Mouse (Mus musculus): Measurements from ENCODE around the gene Prkg1. TPM values are rescaled to one million over a fixed set of nuclear protein-coding genes. Genes with fewer than 3 reads are reported as not detected.
A peak's percentile ranks its signal among the peaks of the same experiment; 100 is the strongest.

Prkg1 gene
- total RNA-seq, 2 experiments from 2014 or later = 24.6 to 25.7 TPM

DNA sequence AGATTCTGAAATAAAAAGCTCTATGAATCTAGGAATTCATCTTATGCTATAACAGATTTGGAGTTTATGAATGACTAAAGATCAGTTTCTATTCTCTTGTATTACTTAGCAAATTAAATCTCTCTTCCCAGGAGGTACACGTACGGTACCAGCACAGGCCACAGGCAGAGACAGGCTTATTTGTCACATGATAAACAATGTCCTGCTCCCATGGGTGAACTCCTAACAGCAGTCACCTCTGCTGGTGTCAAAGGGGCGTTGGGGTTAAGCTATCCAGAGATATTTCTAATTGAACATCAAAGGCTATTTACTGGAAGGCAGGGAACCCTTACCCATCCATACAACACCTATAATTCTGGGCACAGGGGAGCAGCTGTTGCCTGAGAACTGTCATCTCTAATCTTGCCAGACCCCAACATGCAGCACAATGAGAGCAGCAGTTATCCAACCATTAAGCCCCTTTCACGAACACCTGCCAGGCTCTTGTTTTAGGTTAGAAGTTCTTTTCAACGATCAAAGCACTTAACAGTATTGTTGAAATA lies 1122.1 kb downstream of the Prkg1 start:
- no peak for DNase-seq (ENCODE audit: low spot score in 2 of 2)
- H3K27ac ChIP-seq = no peak overlapping the region
- H3K4me3 ChIP-seq = no peak overlapping the region
- TF ChIP-seq CTCF (conservative IDR thresholded peaks at IDR 0.05) = no peak

DNA sequence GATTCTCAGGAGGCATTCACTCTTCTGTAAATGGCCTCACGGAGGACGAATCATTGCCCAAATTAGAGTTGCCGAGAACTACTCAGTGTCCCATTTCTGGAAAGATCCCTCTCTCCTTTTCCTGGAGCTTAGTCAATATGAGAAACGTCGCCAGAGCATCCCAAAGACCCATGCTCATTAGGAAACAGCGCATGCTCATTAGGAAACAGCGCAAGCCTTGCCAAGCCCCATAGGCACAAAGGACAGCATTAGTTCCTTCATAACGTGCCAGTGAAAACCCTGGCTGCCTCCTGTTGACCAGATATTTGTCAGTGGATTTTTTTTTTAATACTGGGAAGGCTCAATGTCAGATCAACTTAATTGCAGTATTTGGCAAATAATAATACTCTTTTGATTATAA lies 1127.4 kb downstream of the Prkg1 start:
- no peak overlapping the region for H3K27ac ChIP-seq
- no peak overlapping the region for H3K4me3 ChIP-seq
- no peak for DNase-seq (ENCODE audit: low spot score in 2 of 2)
- TF ChIP-seq CTCF (conservative IDR thresholded peaks at IDR 0.05) = no peak

DNA sequence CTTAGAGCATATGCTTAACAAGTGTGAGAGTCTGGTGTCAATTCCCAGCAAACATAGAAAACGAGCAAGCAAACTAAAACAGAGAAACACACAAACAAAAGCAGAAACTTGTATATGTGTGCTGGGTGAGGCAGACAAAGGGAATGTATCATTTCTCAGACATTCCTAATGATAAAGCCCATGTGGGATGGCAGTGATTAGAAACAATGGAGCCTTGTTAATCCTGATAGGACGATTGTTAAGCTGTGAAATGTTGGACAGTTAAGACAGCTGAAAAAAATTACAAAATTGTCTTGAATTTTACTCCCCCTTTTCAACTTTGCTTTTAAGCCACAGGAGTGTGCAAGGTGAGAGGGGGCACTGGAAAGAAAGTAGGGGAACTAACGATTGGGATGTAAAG lies 1133.8 kb downstream of the Prkg1 start:
- TF ChIP-seq CTCF (conservative IDR thresholded peaks at IDR 0.05) = no peak
- no peak overlapping the region for H3K4me3 ChIP-seq
- no peak for DNase-seq (ENCODE audit: low spot score in 2 of 2)
- no peak overlapping the region for H3K27ac ChIP-seq

DNA sequence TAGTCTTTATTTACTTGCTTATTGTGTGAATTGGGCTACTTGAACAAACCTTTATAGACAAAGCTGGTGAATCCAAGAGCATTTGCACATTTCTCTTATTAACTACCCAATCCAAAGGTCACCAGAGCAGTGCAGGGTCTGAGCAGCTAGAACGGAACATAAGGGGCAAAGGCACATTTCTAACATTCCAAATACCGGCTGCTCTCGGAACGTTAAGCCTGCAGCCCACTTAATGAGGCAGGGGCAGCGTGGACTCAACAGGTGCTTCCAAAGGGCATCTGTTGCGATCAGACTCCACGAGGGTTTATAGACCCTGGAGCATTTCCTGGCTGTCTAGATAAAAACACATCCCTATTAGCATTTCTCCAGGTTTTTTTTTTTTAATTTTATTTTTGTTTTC lies 1138.8 kb downstream of the Prkg1 start:
- TF ChIP-seq CTCF (conservative IDR thresholded peaks at IDR 0.05) = no peak
- H3K27ac ChIP-seq = no peak overlapping the region
- DNase-seq (ENCODE audit: low spot score in 2 of 2) = no peak

GRCm38 (mm10) chr19:30625391-30625790 lies 1139.4 kb downstream of the Prkg1 start:
- DNase-seq (ENCODE audit: low spot score in 2 of 2) = no peak
- Histone ChIP-seq H3K4me3 (no peak overlapping the region), H3K27ac (no peak overlapping the region)
- TF ChIP-seq CTCF (conservative IDR thresholded peaks at IDR 0.05) = no peak

More for the DNA sequence above, 1138.8 kb downstream of the Prkg1 start:
- no peak overlapping the region for H3K4me3 ChIP-seq

DNA sequence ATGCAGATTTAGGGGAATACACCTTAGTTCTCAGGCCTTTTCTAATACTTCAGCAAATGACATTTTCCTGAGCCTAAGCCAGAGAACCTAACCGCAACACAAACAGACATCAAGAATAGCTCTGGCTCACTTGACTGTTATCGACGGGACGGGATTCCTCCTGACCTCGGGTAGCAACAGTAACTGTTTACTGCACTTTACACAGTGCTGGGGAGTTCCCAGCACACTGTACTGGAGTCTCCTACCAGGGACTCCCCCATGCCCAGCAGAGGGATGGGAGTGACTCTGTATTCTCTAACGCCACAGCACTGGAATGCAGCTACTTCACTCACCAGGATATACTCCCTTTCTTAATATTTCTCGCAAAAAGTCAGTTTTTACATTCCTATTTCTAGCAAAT lies 1141.2 kb downstream of the Prkg1 start:
- TF ChIP-seq CTCF (conservative IDR thresholded peaks at IDR 0.05) = no peak
- Histone ChIP-seq H3K27ac (no peak overlapping the region), H3K4me3 (no peak overlapping the region)
- no peak for DNase-seq (ENCODE audit: low spot score in 2 of 2)

DNA sequence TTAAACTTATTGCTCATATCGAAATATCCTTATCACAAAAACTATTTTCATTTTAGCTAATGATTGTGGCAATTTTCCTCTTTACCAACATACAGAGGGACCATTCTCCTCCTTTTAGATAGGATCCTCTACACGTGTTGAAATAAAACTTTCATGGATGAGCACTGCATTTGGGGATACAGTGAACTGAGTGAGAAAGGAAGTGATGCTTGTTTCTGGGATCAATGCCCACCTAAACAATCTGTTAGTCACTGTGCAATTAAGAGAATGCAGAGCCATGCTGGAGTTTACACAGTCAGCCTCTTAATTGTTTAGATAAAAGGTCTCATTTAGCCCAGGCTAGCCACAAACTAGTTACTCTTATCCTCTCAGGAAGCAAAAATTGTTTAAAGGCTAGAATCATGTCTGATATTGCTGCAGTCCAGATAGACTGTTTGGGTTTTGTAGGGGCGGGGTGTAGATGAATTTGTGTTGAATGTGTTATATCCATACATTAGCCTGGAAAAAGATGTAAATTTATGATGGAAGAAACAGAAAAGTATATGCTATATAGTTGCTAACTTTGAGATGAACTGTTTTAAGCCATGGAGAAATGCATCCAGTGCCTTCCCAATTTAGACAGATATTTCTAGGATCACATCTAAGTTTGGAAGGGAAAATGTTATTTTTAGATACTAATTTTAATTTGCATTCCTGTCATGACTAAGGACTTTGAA lies 1151.5 kb downstream of the Prkg1 start:
- no peak overlapping the region for H3K27ac ChIP-seq
- no peak overlapping the region for H3K4me3 ChIP-seq
- TF ChIP-seq CTCF (conservative IDR thresholded peaks at IDR 0.05) = no peak
- DNase-seq (ENCODE audit: low spot score in 2 of 2) = no peak

DNA sequence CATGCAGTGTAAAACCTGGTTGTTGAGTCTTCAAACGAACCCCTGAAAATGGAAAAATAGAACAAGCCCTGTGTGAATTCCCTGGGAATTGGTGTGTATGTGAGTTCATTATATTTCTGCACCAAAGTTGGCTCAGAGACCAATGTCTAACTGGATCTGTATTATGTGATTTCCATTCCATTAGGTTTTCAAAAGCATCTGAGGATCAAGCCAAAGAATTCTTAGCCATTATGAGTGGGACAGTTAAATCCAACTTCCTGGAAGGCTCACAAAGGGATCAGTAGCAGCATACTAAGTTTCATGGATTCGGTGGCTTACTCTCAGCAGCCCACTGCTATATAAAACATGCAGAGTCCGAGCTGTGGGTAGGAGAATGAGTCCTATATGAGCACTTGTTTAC lies 1178.5 kb downstream of the Prkg1 start:
- TF ChIP-seq CTCF (conservative IDR thresholded peaks at IDR 0.05) = no peak
- DNase-seq (ENCODE audit: low spot score in 2 of 2) = no peak
- Histone ChIP-seq H3K4me3 (no peak overlapping the region), H3K27ac (no peak overlapping the region)

- TF ChIP-seq CTCF (conservative IDR thresholded peaks at IDR 0.05) = no peak
- Histone ChIP-seq H3K4me3 (no peak overlapping the region), H3K27ac (no peak overlapping the region)
- DNase-seq (ENCODE audit: low spot score in 2 of 2) = no peak
These were observed 1200.3 kb downstream of the Prkg1 start for GRCm38 (mm10) chr19:30564516-30564915.

- Histone ChIP-seq H3K27ac (no peak overlapping the region), H3K4me3 (no peak overlapping the region)
- no peak for TF ChIP-seq CTCF (conservative IDR thresholded peaks at IDR 0.05)
These were observed 1201.0 kb downstream of the Prkg1 start for GRCm38 (mm10) chr19:30563876-30564275.

GRCm38 (mm10) chr19:30558024-30558423 lies 1206.8 kb downstream of the Prkg1 start:
- DNase-seq (ENCODE audit: low spot score in 2 of 2) = no peak
- Histone ChIP-seq H3K27ac (no peak overlapping the region), H3K4me3 (no peak overlapping the region)
- no peak for TF ChIP-seq CTCF (conservative IDR thresholded peaks at IDR 0.05)

More at GRCm38 (mm10) chr19:30563876-30564275, 1201.0 kb downstream of the Prkg1 start:
- DNase-seq (ENCODE audit: low spot score in 2 of 2) = no peak

- Histone ChIP-seq H3K27ac (no peak overlapping the region), H3K4me3 (peak overlapping the region; percentile 39)
- peak; percentile 89 for TF ChIP-seq CTCF (conservative IDR thresholded peaks at IDR 0.05)
- DNase-seq (ENCODE audit: low spot score in 2 of 2) = peak; percentile 35 to 82
These were observed 1210.4 kb downstream of the Prkg1 start for GRCm38 (mm10) chr19:30554467-30554881.

- no peak overlapping the region for H3K4me3 ChIP-seq
- no peak for TF ChIP-seq CTCF (conservative IDR thresholded peaks at IDR 0.05)
- DNase-seq (ENCODE audit: low spot score in 2 of 2) = no peak
- H3K27ac ChIP-seq = no peak overlapping the region
These were observed 1211.1 kb downstream of the Prkg1 start for GRCm38 (mm10) chr19:30553740-30554139.

GRCm38 (mm10) chr19:30552260-30552659 lies 1212.6 kb downstream of the Prkg1 start:
- Histone ChIP-seq H3K27ac (no peak overlapping the region), H3K4me3 (no peak overlapping the region)
- no peak for TF ChIP-seq CTCF (conservative IDR thresholded peaks at IDR 0.05)
- DNase-seq (ENCODE audit: low spot score in 2 of 2) = no peak
